Mouse (Mus musculus) retina, postnatal 7 days (tissue): ENCODE results near the gene Gli1.
"Not testable (repeated sequence)": the region's sequence is repeated elsewhere in the genome, so short reads cannot be mapped to it uniquely, and the experiment has no call there.

ENCODE experiments used
- DNase-seq: peaks from one replicate; pipeline ENCODE4 v3.0.0-alpha.2; 2012; ENCODE audit warnings: low read depth, low spot score

Gene Gli1

DNA sequence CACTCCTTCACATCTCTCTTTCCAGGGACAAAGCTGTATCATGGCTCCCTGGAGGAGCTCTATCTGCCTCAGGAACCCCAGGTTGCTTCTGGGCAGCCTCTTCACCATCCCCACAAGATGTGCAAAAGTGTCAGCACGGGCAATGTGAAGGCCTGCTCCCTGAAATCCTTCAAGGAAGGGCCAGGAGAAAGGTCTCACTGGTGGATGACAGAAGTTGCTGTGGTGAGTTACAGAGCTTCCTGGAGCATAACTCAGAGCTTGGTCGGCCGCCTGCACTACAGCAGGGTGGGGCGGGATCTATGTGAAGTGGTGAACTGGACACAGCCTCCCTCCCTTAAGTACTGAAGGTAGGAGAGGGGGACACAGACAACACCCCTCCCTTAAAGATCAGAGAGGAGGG, 19.1 kb downstream of the Gli1 start:
- DNase-seq = no peak

DNA sequence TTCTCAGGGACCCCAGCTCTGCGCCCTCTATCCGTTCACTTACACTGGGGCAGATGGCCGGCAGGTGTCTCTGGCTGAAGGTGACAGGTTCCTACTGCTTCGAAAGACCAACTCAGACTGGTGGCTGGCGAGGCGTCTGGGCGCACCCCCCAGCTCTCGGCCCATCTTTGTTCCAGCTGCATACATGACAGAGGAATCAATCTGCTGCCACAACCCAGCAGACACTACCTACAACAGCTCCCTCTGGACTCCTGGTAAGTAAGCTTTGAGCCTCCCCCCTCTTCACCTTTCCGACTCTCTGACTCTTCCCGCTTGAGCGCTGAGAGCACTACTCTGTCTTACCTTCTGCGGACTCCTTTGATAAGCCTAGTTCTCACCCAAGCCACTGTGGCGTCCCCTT, 19.6 kb downstream of the Gli1 start:
- DNase-seq = no peak

DNA sequence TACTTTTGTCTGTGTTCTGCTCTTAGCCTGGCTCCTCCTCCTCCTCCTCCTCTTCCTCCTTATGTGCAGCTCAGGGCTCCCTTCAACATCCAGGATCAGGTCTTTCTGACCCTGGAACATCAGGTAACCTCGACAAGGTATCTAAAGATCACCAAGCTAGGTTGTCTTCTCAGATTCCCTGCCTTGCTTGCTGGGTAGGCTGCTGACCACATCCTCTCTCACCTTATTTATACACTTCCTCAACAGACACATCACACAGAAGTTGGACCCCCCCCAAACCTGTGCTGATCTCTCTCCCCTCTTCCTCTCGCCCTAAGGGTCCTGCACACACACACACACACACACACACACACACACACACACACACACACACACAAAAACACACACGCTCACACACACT, 20.2 kb downstream of the Gli1 start, which contains the start of gene Arhgap9:
TSS of gene Arhgap9 (plus strand) at position 344 of the 400 bp plus-strand sequence.
- no peak for DNase-seq

DNA sequence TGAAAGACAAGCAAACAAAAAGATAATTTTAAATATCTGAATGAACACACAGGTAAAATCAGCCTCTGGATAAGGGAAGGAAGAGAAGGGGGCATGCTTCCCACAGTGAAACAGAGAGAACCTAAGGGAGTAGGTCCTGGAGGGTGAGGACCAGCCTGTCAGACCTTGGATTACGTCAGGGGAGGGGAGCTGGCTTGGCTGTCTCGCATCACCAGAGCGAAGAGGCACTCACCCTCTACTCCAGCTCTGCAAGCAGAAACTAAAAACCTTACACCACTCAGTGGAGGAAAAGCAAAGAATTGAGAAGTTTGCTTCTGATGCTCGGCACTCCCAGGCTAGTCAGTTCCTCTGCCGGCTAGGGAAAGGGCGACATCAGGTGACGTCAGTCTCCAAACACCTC, 21.8 kb downstream of the Gli1 start:
- DNase-seq = no peak

DNA sequence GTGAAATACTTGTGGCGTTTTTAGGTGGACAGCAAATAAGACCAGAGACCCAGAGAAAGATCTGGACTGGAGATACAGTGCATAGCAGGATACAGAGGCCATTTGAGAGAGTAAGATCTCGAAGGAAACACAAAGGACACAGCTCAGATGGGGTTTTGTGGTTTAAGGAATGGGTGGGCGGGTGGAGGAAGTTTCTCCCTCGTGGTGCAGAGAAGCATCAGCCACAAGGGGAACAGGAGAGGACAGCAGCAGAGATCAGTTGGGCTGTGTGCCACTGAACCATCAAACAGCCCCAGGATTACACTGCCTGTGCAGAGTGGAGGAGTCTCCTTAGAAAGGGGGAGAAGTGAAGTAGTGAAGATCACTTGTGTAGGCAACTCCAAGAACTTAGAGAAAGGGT, 23.8 kb downstream of the Gli1 start:
- DNase-seq = no peak

DNA sequence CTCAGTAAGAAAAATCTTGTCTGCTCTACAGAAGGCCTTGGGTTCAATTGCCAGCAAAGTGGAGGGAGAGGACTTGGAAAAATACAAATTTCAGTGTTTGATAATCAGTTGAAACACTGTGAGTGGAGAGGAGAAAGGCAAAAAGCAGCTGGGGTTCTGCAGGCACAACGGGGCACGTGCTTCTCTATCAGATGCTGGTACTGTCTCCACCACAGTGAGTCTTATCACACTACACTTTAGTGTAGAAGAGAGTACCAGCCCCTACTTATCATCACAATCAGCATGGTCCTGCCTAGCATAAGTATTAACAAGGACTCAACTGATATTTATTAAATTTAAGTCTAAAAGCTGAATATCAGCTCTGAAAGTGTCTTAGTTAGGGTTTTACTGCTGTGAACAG, 24.5 kb downstream of the Gli1 start:
- no peak for DNase-seq

DNA sequence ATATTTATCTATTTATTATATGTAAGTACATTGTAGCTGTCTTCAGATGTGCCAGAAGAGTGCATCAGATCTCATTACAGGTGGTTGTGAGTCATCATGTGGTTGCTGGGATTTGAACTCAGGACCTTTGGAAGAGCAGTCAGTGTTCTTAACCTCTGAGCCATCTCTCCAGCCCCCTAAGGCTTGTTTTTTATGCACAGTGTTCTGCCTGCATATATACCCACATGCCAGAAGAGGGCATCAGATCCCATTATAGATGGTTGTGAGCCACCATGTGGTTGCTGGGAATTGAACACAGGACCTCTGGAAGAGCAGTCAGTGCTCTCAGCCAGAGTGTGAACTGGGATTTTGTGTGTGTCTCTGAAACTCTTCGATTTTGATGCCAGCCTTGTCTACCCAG, 26.8 kb downstream of the Gli1 start:
- not testable (repeated sequence) for DNase-seq

DNA sequence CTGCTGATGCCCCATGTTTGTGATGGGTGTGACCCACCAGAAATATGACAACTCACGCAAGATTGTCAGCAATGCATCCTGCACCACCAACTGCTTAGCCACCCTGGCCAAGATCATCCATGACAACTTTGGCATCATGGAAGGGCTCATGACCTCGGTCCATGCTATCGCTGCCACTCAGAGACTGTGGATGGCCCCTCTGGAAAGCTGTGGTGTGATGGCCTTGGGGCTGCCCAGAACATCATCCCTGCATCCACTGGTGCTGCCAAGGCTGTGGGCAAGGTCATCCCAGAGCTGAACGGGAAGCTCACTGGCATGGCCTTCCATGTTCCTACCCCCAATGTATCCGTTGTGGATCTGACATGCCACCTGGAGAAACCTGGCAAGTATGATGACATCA, 28.3 kb downstream of the Gli1 start:
- not testable (repeated sequence) for DNase-seq

DNA sequence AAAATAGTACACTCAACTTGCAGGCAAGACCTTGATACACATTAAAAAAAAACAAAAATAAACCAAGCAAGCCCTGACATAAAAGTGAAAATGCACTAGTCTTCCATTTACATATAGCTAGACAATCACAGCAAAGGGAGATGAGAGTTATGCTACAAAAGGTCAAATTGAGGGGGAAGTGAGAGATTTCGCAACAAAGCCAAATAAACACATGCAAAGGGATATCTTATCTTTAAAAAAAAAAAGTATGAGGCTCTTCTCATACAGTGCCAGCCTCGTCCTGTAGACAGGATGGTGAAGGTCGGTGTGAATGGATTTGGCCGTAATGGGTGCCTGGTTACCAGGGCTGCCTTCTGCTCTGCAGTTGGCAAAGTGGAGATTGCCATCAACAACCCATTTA, 28.9 kb downstream of the Gli1 start:
- no peak for DNase-seq

DNA sequence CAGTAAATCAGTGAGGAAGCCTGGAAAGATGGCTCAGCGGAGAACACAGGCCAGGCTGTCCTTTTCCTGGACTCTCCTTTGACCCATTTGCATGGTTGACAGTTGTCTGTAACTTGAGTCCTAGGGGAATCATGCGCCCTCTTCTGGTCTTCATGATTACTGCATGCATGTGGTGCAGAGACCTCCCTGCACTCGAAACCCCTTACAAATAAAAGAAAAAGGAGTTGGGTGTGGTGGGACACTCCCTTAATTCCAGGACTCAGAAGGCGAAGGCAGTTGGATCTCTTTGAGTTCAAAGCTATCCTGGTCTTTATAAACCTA, 29.5 kb downstream of the Gli1 start:
- DNase-seq = peak; percentile 79

DNA sequence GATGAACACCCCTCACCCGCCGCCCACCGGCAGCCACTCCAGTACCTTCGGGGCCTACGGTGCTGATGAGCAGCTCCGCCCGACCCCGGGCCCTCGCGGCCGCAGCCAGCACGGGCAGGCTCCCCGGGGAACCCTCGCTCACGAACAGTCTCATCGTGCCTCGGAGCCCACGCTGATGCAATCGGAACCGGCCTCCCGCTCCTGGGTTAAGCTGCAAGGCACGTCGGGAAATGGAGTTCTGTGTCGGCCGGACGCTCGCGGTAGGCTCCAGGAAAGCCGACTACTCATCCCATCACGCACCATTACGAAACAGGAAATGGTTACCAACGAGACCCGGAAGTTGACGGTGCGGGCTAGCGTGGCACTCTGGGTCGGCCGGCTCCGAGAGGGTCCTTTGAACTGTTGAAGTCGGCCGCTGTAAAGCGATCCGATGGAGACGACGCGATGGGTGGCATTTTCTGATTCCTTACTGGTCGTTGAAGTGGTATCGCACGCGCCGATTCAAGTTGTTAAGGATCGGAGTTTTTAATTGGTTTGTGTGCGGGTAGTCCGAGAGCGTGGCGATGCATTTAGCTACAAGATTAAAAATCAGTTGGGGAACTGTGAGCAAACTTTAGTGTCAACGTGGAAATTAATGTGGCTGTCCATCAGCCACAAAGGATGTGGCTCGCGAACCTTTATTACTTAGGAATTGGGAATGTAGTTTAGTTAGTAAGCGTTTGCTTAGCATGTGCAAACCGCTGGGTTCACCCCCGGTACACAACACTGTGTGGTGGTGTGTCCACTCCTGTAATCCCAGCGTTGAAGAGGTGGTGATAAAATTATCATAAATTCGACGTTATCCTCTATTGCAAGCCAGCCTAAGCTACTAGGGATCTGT, 30.1 kb downstream of the Gli1 start, which contains the start of gene Mars:
TSS of gene Mars (minus strand) at position 311 of the 880 bp plus-strand sequence.
- DNase-seq = peak; percentile 96

DNA sequence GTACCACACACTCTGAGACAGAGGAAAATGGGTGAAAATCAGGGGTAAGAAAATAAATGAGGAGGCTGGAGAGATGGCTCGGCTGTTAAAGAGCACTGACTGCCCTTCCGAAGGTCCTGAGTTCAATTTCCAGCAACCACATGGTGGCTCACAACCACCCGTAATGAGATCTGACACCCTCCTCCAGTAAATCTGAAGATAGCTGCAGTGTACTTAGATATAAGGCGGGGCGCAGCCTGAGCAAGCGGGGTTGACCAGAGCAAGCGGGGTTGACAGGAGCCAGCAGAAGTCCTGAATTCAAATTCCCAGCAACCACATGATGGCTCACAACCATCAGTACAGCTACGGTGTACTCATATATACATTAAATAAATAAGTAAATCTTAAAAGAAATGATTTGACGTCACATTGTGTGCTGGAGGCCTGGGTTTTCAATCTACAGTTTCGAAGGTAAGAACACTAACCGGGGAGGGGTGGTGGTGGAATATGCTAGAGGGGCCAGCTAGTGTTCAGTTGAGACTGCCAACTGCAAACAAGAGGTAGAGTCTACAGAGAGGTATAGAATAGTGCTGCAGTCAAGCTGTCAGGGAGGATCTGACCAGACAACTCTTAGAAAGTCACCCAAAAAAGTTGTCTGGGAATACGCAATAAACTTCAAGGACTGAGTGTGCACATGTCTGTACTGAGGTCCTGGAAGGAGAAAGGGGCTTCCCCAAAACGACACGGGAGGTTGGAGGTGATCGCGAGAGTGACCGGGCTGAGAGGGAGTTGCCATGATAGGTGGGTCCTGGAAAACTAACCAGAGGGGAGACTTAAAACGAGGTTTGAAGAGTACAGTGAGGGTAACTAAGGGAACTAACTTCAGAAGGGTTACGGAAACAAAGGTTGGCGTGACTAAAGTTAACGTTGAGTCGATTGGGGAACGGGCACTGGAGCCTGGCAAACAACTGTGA, 31.0 kb downstream of the Gli1 start:
- DNase-seq = no peak

DNA sequence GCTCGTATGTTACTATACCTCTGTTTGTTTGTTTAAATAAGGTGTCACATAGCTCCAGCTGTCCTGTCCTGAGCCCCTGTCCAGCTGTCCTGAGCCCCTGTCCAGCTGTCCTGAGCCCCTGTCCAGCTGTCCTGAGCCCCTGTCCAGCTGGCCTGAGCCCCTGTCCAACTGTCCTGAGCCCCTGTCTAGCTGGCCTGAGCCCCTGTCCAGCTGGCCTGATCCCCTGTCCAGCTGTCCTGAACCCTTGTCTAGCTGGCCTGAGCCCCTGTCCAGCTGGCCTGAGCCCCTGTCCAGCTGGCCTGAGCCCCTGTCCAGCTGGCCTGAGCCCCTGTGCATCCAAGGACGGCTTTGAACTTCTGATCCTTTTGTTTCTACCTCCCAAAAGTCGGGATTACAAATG, 32.6 kb downstream of the Gli1 start:
- DNase-seq = not testable (repeated sequence)

DNA sequence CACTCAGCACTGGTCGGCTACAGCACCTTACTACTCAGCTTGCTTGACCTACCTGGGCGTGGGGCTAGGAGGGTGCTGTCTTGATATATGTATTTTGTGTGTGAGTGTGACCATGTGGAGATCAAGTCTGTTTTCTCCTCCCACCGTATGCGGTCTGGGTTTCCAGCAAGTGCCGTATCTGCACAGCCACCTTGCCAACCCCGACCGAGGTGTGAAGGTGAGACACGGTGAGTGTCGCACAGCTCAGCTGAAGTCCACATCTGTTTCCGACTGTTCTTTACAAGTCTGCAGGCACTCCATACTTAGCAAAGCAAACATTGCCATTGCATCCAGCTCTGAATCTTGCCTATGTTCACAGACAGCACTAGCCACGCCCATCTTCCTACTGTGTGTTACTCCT, 38.6 kb downstream of the Gli1 start:
- DNase-seq = no peak

DNA sequence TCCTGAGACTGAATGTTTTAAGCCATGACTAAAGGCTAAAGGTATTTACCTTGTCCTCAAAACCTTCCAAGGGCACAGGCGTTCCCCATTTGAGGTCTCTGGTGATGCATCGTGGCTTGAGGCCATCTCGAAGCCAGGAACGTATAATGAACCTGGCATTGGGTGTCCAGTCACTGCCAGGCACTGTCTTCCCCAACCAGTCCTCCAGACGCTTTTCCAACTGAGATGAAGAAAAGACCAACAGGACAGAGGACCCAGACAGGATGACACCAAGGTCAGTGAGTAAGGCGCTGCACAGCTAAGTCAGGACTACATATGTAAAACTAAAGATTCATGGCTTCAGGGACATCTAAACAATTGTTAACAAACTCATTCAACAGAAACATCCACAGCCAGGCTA, 41.4 kb downstream of the Gli1 start:
- no peak for DNase-seq

DNA sequence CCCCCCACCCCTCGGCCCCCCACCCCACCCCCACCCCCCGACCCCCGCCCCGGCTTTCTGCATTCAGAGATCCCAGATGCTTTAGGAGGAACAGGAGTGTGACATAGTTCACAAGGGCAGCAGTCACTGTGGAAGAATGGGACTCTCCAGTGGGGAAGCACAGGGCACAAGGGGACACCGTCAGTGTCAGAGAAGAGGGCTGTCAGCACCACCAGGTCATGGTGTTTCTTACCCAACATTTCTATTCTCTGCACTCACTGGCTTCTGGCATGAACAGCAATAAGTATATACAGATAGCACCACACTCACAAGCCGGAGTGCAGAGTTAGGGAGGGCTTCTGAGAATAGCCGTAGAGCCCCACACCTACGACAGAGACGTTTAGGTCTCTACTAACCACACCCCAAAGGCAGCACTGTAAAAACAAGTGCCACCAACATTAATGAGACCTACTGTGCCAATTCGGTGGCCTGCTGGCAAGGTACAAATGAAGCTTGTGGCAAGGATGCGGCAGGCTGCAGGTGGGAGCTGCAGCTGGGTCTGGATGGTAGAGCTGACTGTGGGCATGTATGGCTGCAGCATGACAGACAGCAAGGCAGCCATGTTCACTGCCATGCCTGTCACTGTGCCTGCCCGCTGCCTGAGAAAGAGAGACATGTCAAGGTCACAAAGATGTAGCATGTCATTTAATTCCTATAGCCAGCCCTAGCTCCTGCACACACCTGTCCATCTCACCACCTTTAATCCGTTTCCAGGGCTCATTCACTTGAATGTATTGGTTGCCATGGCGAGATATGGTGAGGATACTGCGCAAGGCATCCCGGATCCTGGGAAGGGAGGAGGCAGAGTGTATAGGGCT, 44.5 kb downstream of the Gli1 start:
- DNase-seq = no peak

DNA sequence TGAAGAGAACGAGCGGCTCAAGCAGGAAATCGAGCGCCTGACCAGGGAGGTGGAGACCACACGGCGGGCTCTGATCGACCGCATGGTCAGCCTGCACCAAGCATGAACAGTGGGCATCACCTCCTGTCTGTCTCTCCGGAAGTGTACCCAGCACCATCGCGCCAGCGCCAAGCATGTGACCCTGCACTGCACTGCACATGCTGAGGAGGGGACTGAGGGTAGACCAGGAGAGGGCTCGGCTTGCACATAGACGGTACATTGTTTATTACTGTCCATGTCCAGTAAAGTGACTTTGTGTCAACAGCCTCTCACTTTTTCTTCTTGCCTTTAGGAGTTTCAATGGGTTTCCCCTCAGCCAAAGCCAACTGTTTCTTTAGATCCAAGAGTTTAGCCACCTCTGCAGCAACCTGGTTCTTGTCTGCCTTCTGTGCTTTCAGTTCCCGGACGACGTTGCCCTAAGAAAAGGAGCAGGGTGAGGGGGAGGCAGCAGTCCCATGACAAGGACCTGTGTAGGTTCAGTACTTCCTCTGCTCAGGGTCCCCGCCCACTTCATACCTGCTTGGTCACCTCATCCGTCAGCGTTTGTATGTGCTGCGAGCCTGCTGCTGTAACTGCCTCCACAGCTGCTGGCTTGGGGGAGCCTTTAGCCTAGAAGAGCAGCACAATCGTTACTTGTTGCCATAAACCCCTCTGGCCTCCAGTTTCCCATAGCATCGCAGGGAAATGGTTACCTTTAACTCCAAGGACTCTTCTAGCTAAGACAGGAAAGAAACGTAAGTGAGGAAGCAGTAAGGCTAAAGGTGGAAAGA, 45.6 kb downstream of the Gli1 start:
- DNase-seq = no peak

DNA sequence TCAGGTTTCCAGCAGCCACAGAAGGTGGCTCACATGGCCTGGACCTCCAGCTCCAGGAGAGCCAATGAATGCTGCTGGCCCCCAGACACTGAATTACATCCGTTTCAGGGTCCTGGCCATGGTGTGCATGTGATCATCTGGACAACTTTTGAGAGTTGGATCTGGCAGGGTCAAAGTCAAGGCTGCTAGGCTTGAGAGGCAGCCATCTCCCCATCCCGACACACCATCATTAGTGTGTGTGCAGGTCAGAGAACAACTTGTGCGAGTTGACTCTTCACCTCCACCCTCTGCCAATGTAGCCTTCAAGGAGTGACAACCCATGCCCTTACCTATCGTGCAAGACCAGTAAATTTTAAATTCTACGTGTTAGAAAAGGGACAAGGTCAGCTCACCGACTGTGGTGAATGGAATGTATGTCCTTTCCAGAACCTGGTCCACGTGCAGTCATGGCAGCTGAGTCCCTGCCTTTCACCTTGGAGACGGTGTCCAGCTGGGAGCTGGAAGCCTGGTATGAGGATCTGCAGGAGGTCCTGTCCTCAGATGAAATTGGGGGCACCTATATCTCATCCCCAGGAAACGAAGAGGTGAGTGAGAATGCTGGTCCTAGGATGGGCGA, 46.8 kb downstream of the Gli1 start:
- DNase-seq = no peak

DNA sequence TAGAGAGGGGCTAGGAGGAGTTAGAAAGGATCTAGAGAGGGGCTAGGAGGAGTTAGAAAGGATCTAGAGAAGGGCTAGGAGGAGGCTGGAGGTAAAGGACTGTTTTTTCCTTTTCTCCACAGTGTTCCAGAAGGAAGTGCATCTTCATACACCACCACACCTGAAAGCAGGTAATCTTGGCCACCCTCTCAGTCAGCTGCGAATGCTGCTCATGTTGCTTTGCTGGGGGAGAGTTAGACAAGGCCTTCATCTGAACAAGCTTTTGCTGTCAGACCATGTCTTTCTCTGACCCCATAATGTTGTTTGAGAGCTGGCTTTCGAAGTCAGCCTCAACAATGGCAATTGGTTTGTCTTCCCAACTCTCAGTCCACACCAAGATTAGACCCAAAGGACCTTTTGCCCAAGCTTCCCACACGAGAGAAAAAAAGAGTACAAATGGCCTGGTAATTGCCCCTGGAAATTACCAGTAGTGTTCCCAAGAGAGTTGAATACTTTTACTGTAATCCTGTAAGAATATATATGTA, 48.1 kb downstream of the Gli1 start:
- no peak for DNase-seq

DNA sequence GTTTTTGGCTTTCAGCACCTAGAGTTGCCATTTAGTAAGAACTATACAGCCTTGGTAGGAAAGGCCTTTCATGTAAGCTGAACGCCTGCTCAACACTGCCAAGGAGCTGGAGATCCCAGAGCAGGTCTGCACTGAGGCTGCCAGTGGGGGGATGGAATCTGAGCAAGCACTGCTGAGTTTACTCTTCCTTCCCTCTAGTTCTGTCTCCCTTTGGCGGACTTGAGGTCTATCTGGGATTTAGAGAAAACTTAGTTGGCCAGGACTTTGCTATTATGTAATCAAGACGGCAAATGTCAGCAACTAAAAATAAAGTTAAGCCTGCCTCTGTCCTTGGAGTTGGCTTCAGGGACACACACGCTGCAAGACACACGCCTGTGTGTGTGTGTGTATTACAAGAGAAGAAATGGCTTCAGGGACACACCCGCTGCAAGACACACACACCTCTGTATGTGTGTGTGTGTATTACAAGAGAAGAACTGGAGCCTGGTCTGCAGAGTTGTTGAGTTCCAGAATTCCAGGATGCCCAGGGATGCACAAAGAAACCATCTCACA, 48.7 kb downstream of the Gli1 start:
- no peak for DNase-seq
